Mouse (Mus musculus) ES-E14 (cell line): ENCODE data around the gene Thsd1.

Source experiments
- CHD2 ChIP-seq: IDR thresholded peaks from 2 replicates; pipeline ENCODE4 v1.6.1; 2014; ENCODE audit warnings: mild to moderate bottlenecking, low read depth, low read length, inconsistent platforms
- HCFC1 ChIP-seq: IDR thresholded peaks from 2 replicates; pipeline ENCODE4 v1.6.1; 2012; ENCODE audit warnings: low read length, inconsistent platforms, borderline replicate concordance; ENCODE audit not compliant: insufficient read depth
- ZC3H11A ChIP-seq: IDR thresholded peaks from 2 replicates; pipeline ENCODE4 v1.6.1; 2012; ENCODE audit warnings: low read depth, mild to moderate bottlenecking, inconsistent platforms, low read length, borderline replicate concordance
- ZNF384 ChIP-seq: IDR thresholded peaks from 2 replicates; pipeline ENCODE4 v1.6.1; 2012; ENCODE audit warnings: low read depth, low read length, inconsistent platforms

DNA sequence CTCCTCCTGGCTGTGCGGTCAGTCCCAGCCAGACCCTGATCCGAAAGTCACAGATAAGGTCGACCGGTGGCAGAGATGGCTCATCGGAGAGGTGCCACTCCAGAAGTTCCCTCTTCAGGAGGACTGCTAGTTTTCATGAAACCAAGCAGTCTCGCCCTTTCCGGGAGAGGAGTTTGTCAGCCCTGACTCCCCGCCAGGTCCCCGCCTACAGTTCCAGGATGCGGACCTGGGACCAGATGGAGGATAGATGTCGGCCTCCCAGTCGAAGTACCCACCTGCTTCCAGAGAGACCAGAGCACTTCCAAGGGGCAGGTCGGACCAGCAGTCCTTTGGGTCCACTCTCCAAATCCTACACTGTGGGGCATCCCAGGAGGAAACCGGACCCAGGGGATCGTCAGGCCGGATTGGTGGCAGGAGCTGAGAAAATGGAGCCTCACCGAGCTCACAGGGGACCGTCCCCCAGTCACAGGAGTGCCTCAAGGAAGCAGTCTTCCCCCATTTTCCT lies 31.9 kb downstream of the Thsd1 start:
- no peak for TF ChIP-seq ZNF384
- no peak for TF ChIP-seq ZC3H11A
- TF ChIP-seq CHD2 = no peak
- no peak for TF ChIP-seq HCFC1
